Mouse (Mus musculus) NIH3T3 (cell line): ENCODE results near the gene Dcst1.

ENCODE experiments used
- DNase-seq: peaks from one replicate; pipeline ENCODE4 v3.0.0-alpha.2; 2012; ENCODE audit warnings: low read depth

The Dcst1 gene

DNA sequence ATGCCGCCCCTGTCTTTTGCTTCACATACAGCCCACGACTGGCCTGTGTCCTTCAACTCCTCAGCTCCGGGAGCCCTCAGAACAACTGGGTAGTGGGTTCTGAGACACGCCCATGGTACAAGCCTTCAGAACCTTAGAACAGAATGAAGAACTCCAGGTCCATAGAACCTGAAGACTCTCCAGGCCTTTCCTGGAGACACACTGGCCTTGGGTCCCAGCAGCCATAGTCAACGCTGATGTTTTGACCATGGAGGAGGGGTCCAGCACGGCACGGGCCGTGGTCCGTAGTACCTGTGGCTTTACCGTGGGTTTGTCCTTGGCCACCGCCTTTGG, at the start of gene Dcst1:
TSS of gene Dcst1 (minus strand) at position 101 of the 333 bp plus-strand sequence.
- no peak for DNase-seq

DNA sequence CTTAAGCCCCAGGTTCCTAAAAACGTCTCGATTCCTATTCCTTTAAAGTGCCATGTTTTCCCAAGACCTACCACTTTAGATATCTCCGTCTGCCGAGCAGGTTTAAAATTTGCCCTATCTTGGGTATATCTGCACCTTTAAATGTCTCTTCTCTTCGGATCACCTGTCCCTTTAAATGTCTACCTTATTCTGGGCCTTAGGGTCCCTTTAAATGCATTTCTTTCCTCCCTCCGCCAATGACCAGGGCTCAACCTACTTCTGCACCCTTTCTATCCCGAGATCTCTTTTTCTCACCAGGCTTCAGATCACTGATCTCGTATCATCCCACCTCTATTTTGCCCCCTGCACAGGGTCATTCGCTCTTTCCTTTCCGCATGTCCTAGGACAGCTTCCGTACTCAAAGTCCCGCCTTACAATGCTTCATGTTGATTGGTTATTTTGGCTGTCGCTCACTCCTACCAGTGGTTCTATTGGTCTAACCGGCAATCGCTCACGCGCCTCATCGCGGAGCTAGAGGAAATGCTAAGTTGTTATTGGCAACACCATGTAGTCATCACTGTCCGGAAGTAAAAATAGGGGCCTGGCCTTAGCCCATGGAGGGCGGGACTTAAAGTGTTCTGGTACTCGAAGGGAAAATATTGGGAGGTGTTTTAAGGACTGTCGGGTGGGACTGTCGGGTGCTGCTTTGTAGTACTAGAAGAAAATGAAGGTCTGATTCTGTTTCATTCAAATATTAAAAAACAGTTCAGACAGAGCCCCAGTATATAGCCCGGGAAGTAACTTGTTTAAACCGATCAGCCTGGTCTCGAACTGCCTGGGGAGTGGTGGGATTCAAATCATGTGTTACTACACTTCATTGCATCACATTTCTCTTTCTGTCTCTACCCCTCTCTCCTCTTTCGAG, 46.7 kb upstream of the Dcst1 start, which contains the start of gene Flad1:
TSS of gene Flad1 (minus strand) at position 381 of the 904 bp plus-strand sequence.
- DNase-seq, result peak; percentile 100

DNA sequence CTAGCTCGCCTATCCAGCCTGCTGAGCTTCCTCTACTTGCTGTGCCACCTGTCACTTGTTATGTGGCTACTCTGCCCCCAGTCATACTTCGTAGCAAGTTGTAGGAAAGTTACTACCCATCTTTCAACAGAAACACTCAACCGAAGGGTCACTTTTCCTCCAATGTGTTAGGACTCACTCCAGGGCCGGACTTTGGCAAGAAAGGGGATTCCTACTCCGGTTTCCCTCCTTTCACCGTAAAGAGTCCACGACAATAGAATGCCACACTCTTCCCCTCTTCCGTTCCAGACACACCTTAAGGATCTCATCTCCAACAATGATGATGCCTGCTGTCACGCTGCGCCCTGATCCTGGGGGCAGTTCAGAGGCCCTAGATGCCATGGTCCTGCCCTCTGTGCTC, 45.8 kb upstream of the Dcst1 start:
- no peak for DNase-seq

DNA sequence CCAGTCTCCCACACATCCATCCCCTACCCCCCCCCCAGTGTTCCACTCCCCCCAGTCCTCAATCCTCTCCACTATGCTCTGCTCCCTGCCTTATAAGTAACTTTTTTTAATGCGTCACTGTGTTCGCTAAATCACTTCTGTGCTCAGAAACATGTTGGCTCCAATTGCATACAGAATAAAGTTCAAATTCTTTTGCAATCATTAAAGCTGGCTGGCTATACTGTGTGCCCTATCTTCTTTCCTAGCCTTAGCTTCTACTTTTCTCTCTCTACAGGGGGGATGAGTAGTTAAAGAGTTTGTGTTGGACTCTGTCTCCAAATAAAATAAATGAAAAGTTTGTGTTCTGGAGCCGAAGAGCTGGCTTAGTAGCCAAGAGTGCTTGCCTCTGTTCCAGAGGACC, 44.6 kb upstream of the Dcst1 start:
- DNase-seq, result no peak

DNA sequence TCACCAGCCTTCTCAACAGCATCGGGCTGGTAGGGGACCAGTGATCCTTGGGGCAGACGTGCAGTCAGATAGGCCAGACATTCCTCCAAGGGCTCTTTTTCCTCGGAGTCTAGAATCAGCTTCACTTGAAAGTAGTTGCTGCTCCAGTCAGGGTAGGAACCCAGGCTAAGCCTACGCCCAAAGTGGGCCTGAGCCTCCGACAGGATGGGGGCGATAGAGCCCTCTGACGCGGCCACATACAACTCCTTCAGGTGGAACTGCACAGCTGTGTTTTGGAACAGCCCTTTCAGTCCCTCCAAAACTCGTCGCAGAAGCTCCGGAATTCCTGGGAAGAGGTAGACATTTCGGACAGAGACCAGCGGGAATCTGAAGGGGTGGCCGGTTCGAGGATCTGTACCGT, 43.4 kb upstream of the Dcst1 start:
- no peak for DNase-seq

DNA sequence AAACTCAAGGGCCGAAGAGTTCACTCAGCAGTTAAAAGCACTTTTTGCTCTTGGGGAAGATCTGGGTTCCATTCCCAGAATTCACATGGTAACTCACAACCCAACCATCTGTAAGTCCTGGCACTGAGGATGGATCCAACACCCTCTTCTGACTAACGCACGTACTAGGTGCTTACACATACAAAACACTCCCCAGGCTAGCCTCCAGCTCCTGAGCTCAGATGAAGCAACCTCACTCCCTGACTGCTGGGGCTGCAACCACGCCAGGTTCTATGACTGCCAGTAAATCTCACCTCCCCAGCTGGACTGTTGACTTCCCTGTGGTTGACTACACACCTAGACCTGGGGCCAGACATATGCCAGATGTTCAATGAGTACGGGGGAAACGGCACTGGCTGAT, 41.8 kb upstream of the Dcst1 start:
- DNase-seq, result peak; percentile 62

DNA sequence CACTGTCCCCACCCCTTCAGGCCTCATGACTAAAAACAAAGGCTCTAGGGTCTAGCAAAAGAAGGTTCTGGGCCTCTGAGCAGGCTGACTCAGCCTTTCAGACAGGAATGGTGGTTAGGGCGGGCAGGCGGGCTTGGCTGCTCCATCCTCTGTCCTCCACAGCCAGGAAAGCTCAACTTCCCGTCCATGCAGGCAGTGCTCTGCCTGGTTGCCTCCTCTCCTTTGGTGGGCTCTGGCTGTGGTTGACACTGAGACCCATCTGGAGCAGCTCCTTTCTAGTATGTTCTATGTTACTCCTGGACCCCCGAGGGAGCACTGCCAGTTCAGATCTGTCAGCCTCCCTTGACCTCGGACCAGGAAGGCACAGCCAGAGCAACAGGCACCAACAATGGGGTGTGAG, 37.6 kb upstream of the Dcst1 start, which contains the start of gene Lenep:
TSS of gene Lenep (minus strand) at position 101 of the 400 bp plus-strand sequence.
- peak; percentile 55 for DNase-seq

DNA sequence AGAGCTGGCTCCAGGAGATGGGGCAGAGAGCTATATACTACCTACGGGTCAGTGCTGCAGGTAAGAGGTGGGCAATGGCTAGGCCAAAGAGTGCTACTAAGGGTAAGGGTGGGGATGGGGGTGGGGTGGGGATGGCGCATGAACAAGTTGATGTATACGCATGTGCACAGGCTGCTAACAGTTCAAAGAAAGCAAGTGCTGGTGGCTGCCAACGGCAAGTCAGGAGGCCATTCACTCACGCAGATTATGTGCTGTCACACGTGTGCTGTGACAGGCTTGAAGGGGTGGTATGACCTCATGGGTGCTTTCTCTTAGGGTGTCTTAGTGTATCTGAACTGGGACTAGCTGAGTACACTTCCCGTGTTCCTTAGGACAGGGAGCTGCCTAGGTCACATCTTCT, 36.3 kb upstream of the Dcst1 start:
- no peak for DNase-seq

DNA sequence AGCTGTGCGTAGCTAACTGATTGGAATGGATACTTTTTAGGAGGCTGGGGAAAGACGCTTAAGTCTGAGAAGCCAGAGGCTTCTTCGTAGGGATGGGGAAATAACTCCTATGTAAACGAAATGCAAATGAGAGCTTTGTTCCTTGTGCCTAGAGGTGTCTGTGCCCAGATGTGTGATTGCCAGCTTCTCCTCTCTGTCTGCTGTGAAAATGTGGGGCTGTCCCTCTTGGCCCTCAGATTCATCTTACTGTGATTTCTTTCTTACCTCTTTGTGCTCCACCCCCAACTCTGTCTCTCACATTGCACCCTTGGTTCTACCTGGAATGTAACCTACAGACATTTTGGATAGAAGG, 31.6 kb upstream of the Dcst1 start:
- no peak for DNase-seq

DNA sequence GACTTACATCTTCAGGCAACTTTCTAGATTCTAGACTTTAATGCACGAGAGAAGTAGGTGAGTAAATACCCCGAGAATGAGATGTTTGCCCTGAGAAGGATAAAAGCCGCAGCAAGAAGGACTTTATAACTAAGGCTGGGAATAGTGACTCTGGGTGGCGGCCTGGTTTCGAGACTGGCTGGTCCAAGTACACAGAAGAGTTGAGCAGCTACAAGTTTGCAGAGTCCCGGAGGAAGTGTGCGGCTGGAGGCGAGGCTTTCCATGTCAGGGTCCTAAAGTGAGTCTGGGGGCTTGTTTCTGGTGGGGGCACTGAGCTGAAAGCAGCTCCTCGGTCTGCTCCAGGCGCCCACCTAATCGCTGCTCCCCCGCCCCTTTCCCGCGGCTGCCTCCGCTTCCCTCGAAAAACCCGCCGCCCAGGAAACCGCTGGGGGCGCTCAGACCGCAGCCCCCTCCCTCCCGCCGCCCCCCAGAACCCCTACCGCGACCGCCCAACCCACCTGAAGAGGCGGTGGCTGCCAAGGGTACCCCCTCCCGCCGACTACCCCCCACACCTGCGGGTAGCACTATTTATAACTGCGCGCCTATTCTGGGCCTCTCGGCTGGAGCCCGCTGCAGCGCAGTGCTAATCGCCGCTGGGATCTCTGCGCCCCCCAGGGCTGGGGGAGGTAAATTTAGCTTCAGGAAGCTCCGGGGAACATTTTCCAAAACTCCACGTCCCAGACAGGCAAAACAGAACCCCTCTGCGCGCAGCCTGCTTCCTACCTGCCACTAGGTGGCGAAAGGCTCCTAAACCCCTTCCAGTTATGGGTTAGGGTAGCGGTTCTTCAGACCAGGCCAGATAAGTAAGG, 31.0 kb upstream of the Dcst1 start:
- DNase-seq, result peak; percentile 93

DNA sequence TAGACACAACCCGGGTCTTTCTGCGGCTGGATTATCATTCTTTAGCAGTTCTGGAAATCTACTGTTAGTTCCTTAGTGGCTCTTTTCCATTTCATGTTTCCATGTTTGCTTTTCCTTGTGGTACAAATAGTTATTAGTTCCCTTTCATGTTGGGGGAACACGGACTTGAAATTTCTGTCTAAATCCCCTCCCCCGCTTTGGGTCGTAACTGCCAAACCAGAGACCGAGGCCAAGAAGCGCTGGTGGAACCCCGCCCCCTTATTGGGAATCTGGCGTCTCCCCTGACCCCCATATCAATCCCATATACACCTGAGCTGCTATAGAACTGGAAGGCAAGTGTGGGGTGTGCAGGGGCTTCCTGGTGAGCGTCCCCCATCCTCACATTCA, 30.4 kb upstream of the Dcst1 start:
- DNase-seq, result peak; percentile 21

DNA sequence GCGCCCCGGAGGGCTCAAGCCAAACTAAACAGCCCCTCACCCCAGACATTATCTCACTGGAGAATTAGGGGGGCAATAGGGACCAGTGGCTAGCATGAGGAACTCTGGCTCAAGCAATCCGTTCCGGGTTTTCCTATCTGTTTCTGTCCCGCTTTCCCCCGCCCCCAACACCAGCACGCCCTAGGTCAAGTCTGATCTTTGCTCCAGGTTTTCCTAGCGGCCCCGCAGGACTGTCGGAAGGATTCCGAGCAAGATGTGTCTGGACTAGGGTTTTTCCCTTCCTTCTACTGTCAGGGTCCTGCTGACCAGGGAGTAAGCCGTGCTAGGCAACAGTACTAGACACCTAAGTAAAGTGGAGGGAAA, 29.8 kb upstream of the Dcst1 start:
- no peak for DNase-seq

DNA sequence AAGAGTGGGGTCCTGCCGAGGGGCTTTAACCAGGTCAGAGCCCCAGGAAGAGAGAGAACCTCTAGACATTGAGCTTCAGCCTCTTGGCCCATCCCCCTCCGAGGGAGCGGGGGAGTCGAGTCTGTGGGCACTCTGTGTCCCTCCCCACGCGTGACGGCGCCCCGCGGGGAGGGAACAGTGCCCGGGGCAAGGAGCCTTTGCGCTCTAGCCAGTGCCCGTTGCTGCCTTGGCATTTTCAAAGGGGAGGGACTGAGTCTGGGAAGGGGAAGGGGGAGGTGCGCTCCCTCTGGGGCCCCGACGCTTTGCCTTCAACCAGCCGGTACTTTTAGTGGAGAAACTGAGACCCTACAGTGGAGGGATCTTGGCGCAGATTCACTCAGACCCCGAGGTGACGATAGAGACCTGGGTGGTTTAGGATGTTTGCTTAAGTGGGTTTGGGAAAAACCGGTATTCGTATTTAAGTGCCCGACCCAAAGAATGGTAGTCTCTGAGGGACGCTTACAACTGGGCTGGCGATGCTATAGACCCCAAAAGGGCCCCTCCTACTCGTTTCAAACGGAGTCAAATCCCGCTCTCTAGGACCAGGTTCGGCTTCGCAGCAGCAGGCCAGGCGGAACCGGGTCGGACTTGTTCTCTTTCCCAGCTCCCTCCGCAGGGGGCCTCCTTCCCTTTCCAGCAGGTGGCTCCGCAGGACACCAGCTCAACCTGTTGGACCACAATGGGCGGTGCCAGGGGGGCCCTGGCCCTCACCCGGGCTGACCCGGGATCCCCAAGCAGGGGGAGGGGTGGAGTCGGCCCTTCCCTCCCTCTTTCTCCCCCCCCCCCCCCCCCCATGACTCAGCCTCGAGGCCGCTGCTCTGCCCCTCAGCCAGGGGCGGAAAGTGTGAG, 29.2 kb upstream of the Dcst1 start, which contains the start of gene Zbtb7b:
TSS of gene Zbtb7b (minus strand) at position 771 of the 888 bp plus-strand sequence.
- peak; percentile 85 for DNase-seq

DNA sequence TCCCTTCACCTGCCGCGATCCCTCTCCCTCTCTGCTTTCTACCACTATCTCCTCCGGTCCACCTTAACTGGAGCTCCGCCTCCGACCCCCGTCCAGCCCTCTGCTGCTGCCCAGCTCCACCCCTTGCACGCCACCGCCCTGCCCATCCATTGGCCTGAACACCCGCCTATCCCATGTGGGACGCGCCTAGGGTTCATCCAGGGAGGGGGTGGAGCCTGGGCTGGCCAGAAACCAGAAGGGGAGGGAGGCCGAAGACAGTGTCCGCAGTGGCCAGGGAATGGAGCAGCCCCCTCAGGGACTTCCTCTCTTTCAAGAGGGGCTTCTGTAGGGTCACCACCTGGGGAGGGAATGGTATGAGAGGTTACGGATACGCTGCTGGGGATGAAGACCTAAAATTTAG, 28.6 kb upstream of the Dcst1 start:
- peak; percentile 99 for DNase-seq

DNA sequence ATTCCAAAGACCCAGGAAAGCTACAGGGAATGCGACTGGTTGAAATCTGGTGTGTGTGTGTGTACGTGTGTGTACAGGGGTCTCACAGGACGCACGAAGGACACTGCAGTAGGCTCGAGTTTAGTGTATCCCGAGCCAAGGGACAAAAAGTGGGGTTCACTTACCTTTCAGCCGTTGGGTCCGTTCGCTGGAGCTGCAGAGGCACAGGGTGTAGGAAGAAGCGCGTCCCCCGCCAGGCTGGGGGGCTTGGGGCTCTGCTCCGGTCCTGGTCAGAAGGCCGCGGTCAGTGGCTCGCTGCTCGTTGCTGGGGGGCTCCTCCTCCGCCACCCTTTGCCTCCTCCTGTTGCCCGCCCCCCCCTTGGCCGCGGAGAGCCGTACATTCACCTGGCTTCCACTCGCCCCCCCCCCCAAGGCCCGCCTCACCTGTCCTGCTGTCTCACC, 27.8 kb upstream of the Dcst1 start:
- peak; percentile 42 for DNase-seq

DNA sequence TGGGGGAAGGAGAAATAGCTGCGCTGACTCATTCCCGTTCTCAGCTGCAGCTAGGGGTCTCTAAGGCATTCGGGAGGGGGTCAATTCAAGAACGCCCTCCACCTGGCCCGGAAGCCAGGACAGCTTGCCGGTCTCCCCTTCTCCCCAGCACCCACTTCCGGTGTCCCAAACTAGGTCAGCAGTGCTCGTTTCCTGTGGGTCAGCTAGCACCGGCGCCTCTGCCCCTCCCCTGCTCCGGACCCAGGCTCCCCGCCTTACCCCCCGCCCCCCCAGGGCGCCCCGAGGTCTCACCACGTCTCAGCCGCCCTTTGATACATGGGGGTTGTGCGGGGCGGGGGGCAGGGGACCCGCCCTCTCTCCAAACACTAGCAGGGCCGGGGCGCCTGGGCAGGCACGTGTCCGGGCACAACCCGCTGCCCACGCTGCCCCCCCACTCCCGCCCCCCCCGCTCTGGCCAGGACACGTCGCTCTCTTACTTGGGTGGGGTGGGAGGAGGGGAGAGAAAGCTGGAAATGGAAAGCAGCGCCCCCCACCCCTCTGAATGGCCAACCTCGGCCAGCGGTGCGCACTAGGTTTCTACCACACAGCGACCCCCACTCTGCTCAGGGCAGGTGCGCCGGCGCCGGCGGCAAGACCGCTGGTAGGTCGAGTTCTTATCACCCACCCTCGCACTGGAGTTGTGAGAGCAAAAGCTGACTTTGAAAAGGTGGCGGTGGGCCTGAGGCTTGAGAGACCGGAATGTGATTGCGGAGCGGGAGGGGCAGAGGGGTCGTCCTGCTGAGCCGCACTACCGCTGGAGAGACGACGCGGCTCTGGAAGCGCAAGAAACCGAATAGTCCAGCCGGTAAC, 26.8 kb upstream of the Dcst1 start:
- DNase-seq, result peak; percentile 72

DNA sequence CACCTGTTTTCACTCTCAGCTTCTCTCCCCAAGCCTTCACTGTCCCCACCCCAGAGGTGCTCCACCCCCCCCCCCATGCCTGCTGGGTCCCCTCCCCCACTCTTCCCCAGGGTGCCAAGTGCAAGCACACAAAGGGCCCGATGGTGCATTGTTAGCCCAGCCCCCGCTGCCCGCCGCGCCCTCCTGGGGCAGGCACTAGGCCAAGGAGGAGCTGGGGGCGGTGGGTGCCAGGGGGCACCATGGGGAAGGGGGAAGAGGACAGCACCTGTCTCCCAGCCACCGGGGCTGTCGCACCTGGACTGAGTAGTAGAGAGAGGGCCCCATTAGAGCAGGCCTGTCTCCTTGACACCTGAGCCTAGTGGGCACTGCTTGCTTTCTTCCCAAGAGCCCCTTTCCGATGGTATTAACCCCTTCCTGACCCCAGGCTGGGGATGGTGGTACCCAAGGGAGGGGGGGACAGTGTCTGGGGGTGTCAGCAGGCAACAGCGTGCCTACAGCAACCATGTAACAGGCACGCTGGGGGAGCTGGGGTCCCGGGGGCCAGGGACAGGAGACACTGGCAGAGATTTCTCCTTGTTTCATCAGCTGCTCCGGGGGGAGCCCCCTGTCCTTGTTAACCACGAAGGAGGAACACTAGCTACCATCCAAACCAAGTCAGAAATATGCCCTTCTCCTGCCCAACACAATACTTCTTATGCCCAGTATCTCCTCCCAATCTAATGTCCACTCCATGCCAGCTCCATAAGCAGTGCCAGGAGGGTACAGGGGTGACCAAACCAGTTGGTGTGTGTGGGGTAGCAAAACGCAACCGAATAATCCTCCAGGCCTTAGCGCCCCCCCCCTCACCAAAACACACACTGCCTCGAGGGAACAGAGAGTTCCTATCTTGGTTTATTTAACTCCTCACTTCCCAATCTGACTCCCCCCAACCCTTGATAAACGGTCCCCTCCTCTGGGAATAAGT, 25.9 kb upstream of the Dcst1 start:
- peak; percentile 51 for DNase-seq

DNA sequence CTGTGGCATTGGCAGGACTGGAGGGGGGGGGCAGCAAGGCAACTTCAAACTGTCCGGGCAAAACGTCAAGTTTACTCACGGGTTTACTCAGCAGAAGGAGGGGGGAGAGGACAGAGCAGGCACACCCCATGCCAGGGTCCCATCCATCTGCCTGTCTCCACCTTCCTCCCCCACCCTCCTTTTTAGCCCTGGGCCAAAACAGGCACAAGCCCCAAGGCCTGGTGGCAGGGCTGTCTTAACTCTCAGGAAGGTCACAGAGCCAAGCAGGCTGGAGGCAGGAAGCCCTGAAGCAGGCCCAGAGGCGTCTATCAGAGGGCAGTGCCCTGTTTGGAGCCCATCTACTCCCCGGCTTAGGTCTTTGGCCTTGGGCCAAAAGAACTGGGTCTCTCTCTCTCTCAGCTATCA, 25.1 kb upstream of the Dcst1 start:
- peak; percentile 81 for DNase-seq

DNA sequence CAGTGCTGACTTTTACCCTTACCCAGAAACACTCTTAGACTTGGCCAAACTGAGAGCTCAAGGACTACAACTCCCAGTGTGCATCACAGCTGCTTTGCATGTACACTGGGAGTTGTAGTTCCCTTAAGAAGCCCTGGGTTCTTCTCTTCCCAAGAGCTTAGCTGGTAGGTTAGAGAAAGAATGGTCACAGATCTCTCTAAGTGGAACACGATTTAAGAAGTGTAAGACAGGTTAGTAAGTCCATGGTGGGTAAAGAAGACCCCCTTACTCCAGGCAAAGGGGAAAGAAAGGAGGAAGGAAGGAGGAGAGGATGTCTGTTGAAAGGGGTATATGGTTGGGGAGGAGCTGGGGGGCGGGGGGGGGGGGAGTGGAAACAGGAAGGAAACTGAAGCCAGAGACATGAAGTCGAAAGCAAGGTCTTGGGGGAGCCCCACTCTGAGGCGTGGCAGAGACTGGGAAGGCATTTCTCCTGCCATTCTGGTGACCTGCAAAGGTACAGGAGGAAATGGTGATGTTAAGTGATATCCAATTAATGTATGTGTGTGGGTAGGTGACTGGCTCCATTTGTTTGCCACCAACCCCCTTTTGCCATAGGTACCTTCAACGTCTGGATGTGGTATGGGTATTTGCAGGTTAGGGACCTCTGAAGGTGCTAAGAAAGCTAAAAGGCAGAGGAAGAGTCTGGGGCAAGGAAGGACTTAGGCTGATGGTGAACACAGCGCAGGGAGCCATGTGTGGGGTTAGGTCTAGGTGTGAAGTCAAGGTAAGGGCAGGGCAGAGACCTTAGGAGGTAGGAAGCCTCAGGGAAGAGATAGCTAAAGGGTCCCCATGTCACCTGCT, 24.1 kb upstream of the Dcst1 start:
- DNase-seq, result peak; percentile 49
